Mouse (Mus musculus) embryonic facial prominence, embryonic 13.5 days (tissue): ENCODE measurements around the gene Cdyl. TPM values are rescaled to one million over a fixed set of nuclear protein-coding genes. Genes with fewer than 3 reads are reported as not detected.
A peak's percentile ranks its signal among the peaks of the same experiment; 100 is the strongest.

Source experiments
- ATAC-seq: fragments of 200-750 bp; cut with Nextera tagmentation; 2 replicates; pipeline ENCODE4 v1.8.0; 2017; ENCODE audit warnings: low read depth; ENCODE audit not compliant: insufficient number of reproducible peaks, insufficient read depth, low FRiP score, low TSS enrichment
- H3K27ac ChIP-seq: fragments of 300-500 bp; sonication (generic); 2 replicates; pipeline ENCODE4 v1.5.1; 2015; ENCODE audit warnings: moderate library complexity, mild to moderate bottlenecking, inconsistent platforms
- H3K27me3 ChIP-seq: fragments of 300-500 bp; sonication (generic); 2 replicates; pipeline ENCODE4 v1.6.1; 2015; ENCODE audit warnings: mild to moderate bottlenecking, inconsistent platforms
- H3K36me3 ChIP-seq: fragments of 300-500 bp; sonication (generic); 2 replicates; pipeline ENCODE4 v1.6.1; 2015; ENCODE audit warnings: mild to moderate bottlenecking, inconsistent platforms
- H3K4me1 ChIP-seq: fragments of 300-500 bp; sonication (generic); 2 replicates; pipeline ENCODE4 v1.6.1; 2015; ENCODE audit warnings: inconsistent platforms
- H3K4me2 ChIP-seq: fragments of 300-500 bp; sonication (generic); 2 replicates; pipeline ENCODE4 v1.6.1; 2015; ENCODE audit warnings: moderate library complexity, mild to moderate bottlenecking, inconsistent platforms
- H3K4me3 ChIP-seq: fragments of 300-500 bp; sonication (generic); 2 replicates; pipeline ENCODE4 v1.5.1; 2015; ENCODE audit warnings: mild to moderate bottlenecking, inconsistent platforms
- H3K9ac ChIP-seq: fragments of 300-500 bp; sonication (generic); 2 replicates; pipeline ENCODE4 v1.6.1; 2015; ENCODE audit warnings: mild to moderate bottlenecking, inconsistent platforms
- H3K9me3 ChIP-seq: fragments of 300-500 bp; sonication (generic); 2 replicates; pipeline ENCODE4 v1.6.1; 2016; ENCODE audit warnings: inconsistent platforms
- WGBS: fragments of 180-500 bp; shearing (Covaris S2); methylation state at CpG from one replicate; pipeline ENCODE4 v1.1.7; 2015; ENCODE audit warnings: mixed read lengths; 5-methylcytosine and 5-hydroxymethylcytosine counted together
- polyA plus RNA-seq: library from polyadenylated mRNA; unstranded; fragments of >200 nt; fragmentation: Nextera tagmentation; extraction: Ambion mirVana; gene quantifications from 2 replicates; pipeline ENCODE4 v1.2.1, GENCODE M21; 2015

Cdyl gene
- polyA plus RNA-seq, 1 experiment from 2014 or later = 12.1 TPM

- WGBS = 94% methylated on average over 7 of the region's 7 CpGs
- no peaks in the 10 kb centered on the region for H3K36me3 ChIP-seq
- H3K4me2 ChIP-seq = no peak overlapping the region
- no peak overlapping the region for H3K9ac ChIP-seq
- H3K9me3 ChIP-seq = no peaks in the 10 kb centered on the region
- H3K4me1 ChIP-seq = peaks cover 37% of the 10 kb centered on the region
- no peaks in the 10 kb centered on the region for H3K27me3 ChIP-seq
- ATAC-seq = no peak
- H3K4me3 ChIP-seq = no peak overlapping the region
- H3K27ac ChIP-seq = 0 out of 2 replicates have a peak overlapping the region, but pooled peaks have one; percentile 85
Observed at GRCm38 (mm10) chr13:35807016-35807415, 147.4 kb downstream of the Cdyl start.

DNA sequence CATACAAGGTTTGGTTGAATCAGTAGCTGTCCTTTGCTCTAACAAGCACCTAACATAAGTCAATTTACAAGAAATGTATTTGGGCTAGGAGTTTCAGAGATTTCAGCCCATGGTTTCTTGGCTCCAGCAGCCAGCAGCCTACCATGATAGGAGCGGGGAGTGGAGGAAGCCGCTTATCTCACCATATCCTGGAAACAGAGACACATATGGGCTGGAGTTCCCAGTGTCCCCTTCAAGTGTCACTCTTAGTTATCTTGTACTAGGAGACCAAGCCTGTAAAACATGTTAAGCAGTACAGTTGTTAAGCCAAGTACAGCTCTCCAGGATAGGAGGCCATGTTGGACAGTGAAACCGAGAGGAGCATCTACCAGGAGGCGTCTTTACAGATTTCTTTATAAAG is 147.9 kb downstream of the Cdyl start:
- peaks cover 42% of the 10 kb centered on the region for H3K4me1 ChIP-seq
- no peak overlapping the region for H3K4me3 ChIP-seq
- H3K4me2 ChIP-seq = no peak overlapping the region
- H3K27ac ChIP-seq = no peak overlapping the region
- H3K9me3 ChIP-seq = no peaks in the 10 kb centered on the region
- no peak overlapping the region for H3K9ac ChIP-seq
- no peak for ATAC-seq
- H3K27me3 ChIP-seq = no peaks in the 10 kb centered on the region
- WGBS = 94% methylated on average over 4 of the region's 4 CpGs
- H3K36me3 ChIP-seq = no peaks in the 10 kb centered on the region

- Histone ChIP-seq H3K36me3 (no peaks in the 10 kb centered on the region), H3K9me3 (no peaks in the 10 kb centered on the region), H3K9ac (no peak overlapping the region), H3K4me2 (no peak overlapping the region), H3K4me3 (no peak overlapping the region), H3K4me1 (peaks cover 45% of the 10 kb centered on the region), H3K27me3 (no peaks in the 10 kb centered on the region), H3K27ac (no peak overlapping the region)
- 87% methylated on average over 8 of the region's 8 CpGs for WGBS
- no peak for ATAC-seq
Observed at GRCm38 (mm10) chr13:35807940-35808339, 148.3 kb downstream of the Cdyl start.

DNA sequence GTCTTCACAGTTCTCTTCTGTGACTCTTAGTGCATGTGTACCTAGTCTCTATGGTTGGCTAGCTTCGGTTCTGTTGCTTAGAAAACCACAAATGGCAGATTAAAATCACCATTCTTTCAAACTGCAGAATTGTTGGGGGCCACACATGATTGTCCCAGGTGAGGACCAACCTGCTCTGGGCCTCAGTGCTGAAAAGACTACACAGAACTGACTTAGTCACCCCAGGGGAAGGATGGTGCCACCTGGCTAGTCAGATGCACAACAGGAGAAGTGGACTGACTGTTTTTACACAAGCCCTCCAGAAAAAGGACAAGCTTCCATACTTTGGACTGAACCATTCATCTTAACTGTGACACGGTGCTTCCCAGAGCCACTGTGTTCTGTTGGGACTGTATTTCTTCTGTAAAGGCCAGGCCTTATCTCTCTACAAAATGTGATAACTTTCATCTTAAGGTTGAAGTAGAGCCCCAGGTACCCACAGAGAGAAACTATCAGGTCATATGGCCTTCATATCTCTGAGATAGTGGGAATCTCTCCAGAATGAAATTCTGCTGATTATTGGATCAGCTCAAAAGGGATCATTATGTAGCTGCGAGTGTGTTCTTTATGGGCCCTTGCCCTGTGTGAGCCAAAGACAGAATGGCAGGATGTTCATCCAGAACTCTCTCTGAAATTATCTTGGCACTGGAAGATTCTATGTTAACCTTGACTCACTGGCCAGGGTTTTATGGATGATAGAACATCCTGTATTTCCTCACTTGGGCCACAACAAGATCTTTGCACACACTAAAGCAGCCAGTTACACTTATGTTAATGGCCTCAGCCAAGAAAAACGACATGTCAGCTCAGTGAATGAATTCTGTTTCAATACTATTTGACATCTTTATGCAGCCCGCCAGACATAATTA is 149.9 kb downstream of the Cdyl start:
- WGBS = 70% methylated on average over 5 of the region's 5 CpGs

GRCm38 (mm10) chr13:35810160-35810537 is 150.5 kb downstream of the Cdyl start:
- 58% methylated on average over 6 of the region's 6 CpGs for WGBS
- ATAC-seq = no peak
- no peaks in the 10 kb centered on the region for H3K9me3 ChIP-seq
- no peaks in the 10 kb centered on the region for H3K36me3 ChIP-seq
- H3K27me3 ChIP-seq = no peaks in the 10 kb centered on the region
- H3K9ac ChIP-seq = no peak overlapping the region
- no peak overlapping the region for H3K4me2 ChIP-seq
- H3K4me1 ChIP-seq = peaks cover 47% of the 10 kb centered on the region
- no peak overlapping the region for H3K4me3 ChIP-seq
- H3K27ac ChIP-seq = no peak overlapping the region

More for the DNA sequence above, 149.9 kb downstream of the Cdyl start:
- ATAC-seq = no peak
- Histone ChIP-seq H3K27me3 (no peaks in the 10 kb centered on the region), H3K4me1 (peaks cover 49% of the 10 kb centered on the region), H3K9ac (no peak overlapping the region), H3K4me2 (no peak overlapping the region), H3K36me3 (no peaks in the 10 kb centered on the region), H3K27ac (no peak overlapping the region), H3K9me3 (no peaks in the 10 kb centered on the region), H3K4me3 (no peak overlapping the region)

- no peak for ATAC-seq
- peaks cover 7% of the 10 kb centered on the region for H3K36me3 ChIP-seq
- no peak overlapping the region for H3K4me3 ChIP-seq
- H3K27me3 ChIP-seq = no peaks in the 10 kb centered on the region
- H3K9me3 ChIP-seq = no peaks in the 10 kb centered on the region
- WGBS = 76% methylated on average over 11 of the region's 11 CpGs
- no peak overlapping the region for H3K9ac ChIP-seq
- H3K27ac ChIP-seq = no peak overlapping the region
- H3K4me1 ChIP-seq = peaks cover 42% of the 10 kb centered on the region
- no peak overlapping the region for H3K4me2 ChIP-seq
Observed at GRCm38 (mm10) chr13:35811361-35812190, 151.9 kb downstream of the Cdyl start.

DNA sequence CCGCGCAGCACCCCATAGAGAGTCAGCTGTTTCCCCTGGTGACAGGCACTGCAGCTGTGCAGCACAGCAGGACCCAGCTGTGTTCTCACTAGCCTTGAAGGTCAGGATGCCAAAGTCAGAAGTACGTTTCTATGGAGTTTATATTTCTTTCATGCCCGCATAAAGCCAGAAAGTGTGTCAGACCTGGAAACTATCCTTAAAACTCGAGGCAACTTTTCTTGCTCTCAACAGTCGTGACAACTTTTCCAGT is 152.5 kb downstream of the Cdyl start:
- peaks cover 42% of the 10 kb centered on the region for H3K4me1 ChIP-seq
- no peaks in the 10 kb centered on the region for H3K9me3 ChIP-seq
- WGBS = 58% methylated on average over 6 of the region's 6 CpGs
- no peak overlapping the region for H3K4me2 ChIP-seq
- ATAC-seq = no peak
- H3K9ac ChIP-seq = no peak overlapping the region
- H3K27me3 ChIP-seq = no peaks in the 10 kb centered on the region
- H3K4me3 ChIP-seq = no peak overlapping the region
- no peak overlapping the region for H3K27ac ChIP-seq
- peaks cover 13% of the 10 kb centered on the region for H3K36me3 ChIP-seq

DNA sequence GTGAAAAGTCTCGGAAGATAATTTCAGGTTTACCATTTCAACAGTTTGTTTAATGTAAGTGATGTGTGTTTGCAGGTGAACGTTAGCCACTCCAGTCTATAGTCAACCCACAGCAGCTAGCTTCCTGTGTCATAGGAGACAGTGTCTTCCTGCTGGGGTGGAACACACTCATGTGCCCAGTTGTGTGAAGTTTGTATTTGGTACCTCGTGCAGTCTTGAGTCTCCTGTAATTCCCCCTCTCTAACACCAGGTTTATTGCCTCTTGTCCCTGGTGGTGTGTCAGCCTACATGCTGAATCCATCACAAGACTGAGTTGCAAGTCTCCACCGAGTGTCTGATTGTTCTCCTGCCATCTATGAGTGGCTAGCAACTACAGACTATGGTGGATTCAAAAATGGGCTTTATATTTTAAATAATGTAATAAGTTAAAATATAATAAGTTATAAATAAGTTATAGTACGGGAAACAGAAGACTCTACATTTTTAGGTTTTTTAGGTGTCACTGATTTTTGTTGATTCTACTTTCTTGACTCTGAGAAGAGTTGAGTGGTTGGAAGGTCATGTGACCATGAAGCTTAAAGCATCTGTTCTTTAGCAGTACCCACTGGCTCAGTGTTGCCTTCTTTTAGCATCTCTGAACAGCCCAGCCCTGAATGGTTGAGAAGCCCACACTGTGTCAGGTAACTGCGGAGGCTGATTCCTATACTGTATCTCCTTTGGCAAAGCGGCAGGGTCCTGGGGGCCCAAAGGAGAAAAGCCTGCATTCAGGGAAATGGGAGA is 153.9 kb downstream of the Cdyl start:
- H3K4me3 ChIP-seq = no peak overlapping the region
- H3K27me3 ChIP-seq = no peaks in the 10 kb centered on the region
- no peak overlapping the region for H3K9ac ChIP-seq
- no peak overlapping the region for H3K4me2 ChIP-seq
- H3K27ac ChIP-seq = no peak overlapping the region
- no peak for ATAC-seq
- 80% methylated on average over 7 of the region's 7 CpGs for WGBS
- peaks cover 27% of the 10 kb centered on the region for H3K36me3 ChIP-seq
- no peaks in the 10 kb centered on the region for H3K9me3 ChIP-seq
- H3K4me1 ChIP-seq = peaks cover 42% of the 10 kb centered on the region

DNA sequence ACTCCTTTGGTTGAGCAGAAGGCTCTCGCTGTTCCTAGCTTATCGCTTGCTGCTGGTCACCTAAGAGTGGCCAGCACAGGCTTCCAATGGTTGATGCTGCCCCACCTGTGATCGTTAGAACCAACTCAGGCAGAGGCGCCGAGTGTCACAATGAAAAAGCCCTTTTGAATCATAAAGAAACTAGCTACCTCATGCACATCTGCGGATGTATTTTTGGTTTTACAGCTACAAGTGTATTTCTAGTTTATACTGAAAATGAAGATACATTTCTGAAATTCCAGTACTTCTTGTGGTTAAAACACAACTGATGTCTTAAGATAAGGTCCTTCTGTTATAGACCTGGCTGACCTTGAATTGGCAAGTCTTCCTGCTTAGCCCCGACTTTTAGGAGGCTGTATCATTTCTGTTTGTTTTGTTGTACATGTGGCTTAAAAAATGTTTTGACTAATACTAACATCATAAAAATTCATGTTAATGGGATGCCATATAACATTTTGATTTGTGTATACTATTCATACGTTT is 155.6 kb downstream of the Cdyl start:
- H3K27me3 ChIP-seq = no peaks in the 10 kb centered on the region
- H3K9ac ChIP-seq = no peak overlapping the region
- no peak overlapping the region for H3K4me3 ChIP-seq
- peaks cover 39% of the 10 kb centered on the region for H3K36me3 ChIP-seq
- no peak for ATAC-seq
- WGBS = 92% methylated on average over 8 of the region's 8 CpGs
- no peaks in the 10 kb centered on the region for H3K9me3 ChIP-seq
- no peak overlapping the region for H3K4me2 ChIP-seq
- no peak overlapping the region for H3K27ac ChIP-seq
- H3K4me1 ChIP-seq = peaks cover 27% of the 10 kb centered on the region

DNA sequence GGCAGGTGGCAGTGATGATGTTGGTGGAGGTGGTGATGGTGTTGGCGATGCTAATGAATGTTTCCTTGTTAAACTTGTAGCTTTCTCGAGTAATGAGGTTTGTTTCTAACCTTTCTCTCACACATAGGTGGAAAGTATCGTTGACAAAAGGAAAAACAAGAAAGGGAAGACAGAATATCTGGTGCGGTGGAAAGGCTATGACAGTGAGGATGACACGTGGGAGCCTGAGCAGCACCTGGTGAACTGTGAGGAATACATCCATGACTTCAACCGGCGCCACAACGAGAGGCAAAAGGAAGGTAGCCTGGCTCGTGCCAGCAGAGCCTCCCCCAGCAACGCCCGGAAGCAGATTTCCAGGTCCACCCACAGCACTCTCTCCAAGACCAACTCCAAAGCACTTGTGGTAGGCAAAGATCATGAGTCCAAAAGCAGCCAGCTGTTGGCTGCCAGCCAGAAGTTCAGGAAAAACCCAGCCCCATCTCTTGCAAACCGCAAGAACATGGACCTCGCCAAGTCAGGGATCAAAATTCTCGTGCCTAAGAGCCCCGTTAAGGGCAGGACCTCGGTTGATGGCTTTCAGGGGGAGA is 156.2 kb downstream of the Cdyl start:
- Histone ChIP-seq H3K4me3 (no peak overlapping the region), H3K27me3 (no peaks in the 10 kb centered on the region), H3K4me1 (peaks cover 26% of the 10 kb centered on the region), H3K4me2 (no peak overlapping the region), H3K36me3 (peaks cover 39% of the 10 kb centered on the region), H3K9me3 (no peaks in the 10 kb centered on the region), H3K27ac (no peak overlapping the region; the same call in 1 of the 2 replicates), H3K9ac (no peak overlapping the region)
- ATAC-seq = no peak
- 84% methylated on average over 16 of the region's 16 CpGs for WGBS

GRCm38 (mm10) chr13:35817626-35818025 is 158.0 kb downstream of the Cdyl start:
- Histone ChIP-seq H3K9ac (no peak overlapping the region), H3K9me3 (no peaks in the 10 kb centered on the region), H3K4me1 (peaks cover 20% of the 10 kb centered on the region), H3K36me3 (peaks cover 39% of the 10 kb centered on the region), H3K4me3 (no peak overlapping the region), H3K27me3 (no peaks in the 10 kb centered on the region), H3K27ac (no peak overlapping the region), H3K4me2 (no peak overlapping the region)
- ATAC-seq = no peak
- 65% methylated on average over 3 of the region's 3 CpGs for WGBS
